Mouse (Mus musculus) layer of hippocampus, adult 11-12 months (tissue): ENCODE results near the gene Olfr1380.
"Not testable (repeated sequence)": the region's sequence is repeated elsewhere in the genome, so short reads cannot be mapped to it uniquely, and the experiment has no call there.

Experiments
- DNase-seq: peaks from one replicate; pipeline ENCODE4 v3.0.0; 2022; ENCODE audit warnings: low spot score

Gene Olfr1380

GRCm38 (mm10) chr11:49556578-49556977, at the start of gene Olfr1380:
Gene Olfr1380 (plus strand): TSS chr11:49556878.
- not testable (repeated sequence) for DNase-seq

- DNase-seq = no peak
Observed at GRCm38 (mm10) chr11:49518086-49518485, 38.6 kb upstream of the Olfr1380 start.

GRCm38 (mm10) chr11:49519348-49519747, 37.3 kb upstream of the Olfr1380 start, which contains the start of gene Olfr1383:
Gene Olfr1383 (plus strand): TSS chr11:49519648.
- DNase-seq = no peak

GRCm38 (mm10) chr11:49527947-49528346, 28.7 kb upstream of the Olfr1380 start, which contains the start of gene Olfr1382:
Gene Olfr1382 (plus strand): TSS chr11:49528247.
- DNase-seq = no peak

GRCm38 (mm10) chr11:49532761-49533160, 23.9 kb upstream of the Olfr1380 start:
- DNase-seq = no peak

- peak; percentile 15 for DNase-seq
Observed at GRCm38 (mm10) chr11:49536631-49537030, 20.0 kb upstream of the Olfr1380 start.

- not testable (repeated sequence) for DNase-seq
Observed at GRCm38 (mm10) chr11:49543149-49543548, 13.5 kb upstream of the Olfr1380 start, which contains the start of gene Olfr1381. Gene Olfr1381 (plus strand): TSS chr11:49543449.

- DNase-seq = not testable (repeated sequence)
Observed at GRCm38 (mm10) chr11:49554033-49554432, 2.6 kb upstream of the Olfr1380 start.

GRCm38 (mm10) chr11:49575054-49575453, 18.4 kb downstream of the Olfr1380 start:
- DNase-seq = not testable (repeated sequence)

GRCm38 (mm10) chr11:49580452-49580851, 23.8 kb downstream of the Olfr1380 start:
- not testable (repeated sequence) for DNase-seq

- DNase-seq = no peak
Observed at GRCm38 (mm10) chr11:49590213-49590612, 33.5 kb downstream of the Olfr1380 start.

GRCm38 (mm10) chr11:49597149-49597548, 40.5 kb downstream of the Olfr1380 start:
- not testable (repeated sequence) for DNase-seq

GRCm38 (mm10) chr11:49608306-49608705, 51.6 kb downstream of the Olfr1380 start:
- DNase-seq = not testable (repeated sequence)

GRCm38 (mm10) chr11:49608938-49609867, 52.5 kb downstream of the Olfr1380 start, which contains the start of gene Flt4:
Gene Flt4 (plus strand): TSS chr11:49609263.
- DNase-seq = not testable (repeated sequence)

- DNase-seq = not testable (repeated sequence)
Observed at GRCm38 (mm10) chr11:49609868-49610824, 53.5 kb downstream of the Olfr1380 start.

GRCm38 (mm10) chr11:49611349-49611748, 54.7 kb downstream of the Olfr1380 start:
- not testable (repeated sequence) for DNase-seq

GRCm38 (mm10) chr11:49612154-49612553, 55.5 kb downstream of the Olfr1380 start:
- DNase-seq = no peak

- no peak for DNase-seq
Observed at GRCm38 (mm10) chr11:49613349-49613748, 56.7 kb downstream of the Olfr1380 start.
